Mouse (Mus musculus) testis, postnatal 14 days (tissue): ENCODE results near the gene Arl5a.

Experiments
- DNase-seq: peaks from one replicate; pipeline ENCODE4 v3.0.0; 2021; ENCODE audit warnings: low spot score

The Arl5a gene

GRCm38 (mm10) chr2:52422871-52423610, 1.7 kb downstream of the Arl5a start:
- no peak for DNase-seq

DNA sequence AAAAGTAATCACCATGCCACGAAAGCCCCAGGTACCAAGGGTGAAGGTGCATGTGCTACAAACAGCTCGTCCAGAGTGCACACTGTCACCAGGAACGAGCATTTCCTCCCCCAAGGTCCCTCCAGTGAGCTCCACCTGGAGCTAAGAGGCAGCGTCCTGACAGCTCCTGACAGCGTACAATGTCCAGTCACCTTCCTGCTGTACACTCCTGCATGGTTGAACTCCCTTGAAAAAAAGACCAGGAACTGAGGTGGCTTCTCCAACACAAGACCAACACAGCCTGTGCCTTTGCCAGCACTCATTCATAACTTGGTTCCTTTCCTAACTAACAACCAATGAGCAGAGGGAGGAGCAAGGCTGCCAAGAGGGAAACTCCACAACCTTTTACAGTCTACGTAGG, 3.5 kb downstream of the Arl5a start:
- DNase-seq, result no peak

DNA sequence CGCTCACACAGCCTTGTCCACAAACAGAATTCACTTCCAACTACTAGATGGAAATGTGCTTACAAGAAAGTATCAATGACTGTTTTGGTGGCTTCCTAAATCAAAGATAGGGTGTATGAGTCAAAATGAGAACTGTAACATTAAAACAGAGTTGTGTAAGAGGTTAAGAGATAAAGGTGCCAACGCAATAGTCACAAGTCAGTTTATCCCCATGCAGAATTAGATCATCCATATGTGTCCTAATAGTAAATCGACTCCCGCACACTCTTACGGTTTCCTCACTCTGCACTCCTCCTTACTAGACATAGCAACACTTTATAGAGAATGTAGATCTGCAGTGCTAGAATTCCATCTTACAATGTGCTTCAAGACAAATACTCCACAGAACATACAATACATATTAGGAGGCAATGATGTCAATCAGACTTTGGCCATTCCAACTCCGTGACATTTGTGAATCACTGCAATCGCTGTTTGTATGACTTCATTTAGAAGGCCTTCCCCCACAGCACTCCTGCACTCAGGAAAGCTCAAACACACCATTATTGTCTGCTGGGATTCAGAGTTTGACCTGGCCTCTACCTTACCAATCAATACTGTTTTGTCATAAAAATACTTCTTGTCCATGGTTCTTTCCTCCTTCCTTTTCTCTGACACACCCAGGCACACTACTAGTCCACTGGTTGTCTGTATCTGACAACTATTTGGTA, 4.5 kb downstream of the Arl5a start:
- no peak for DNase-seq

- DNase-seq, result no peak
These were observed 5.4 kb downstream of the Arl5a start for GRCm38 (mm10) chr2:52419295-52419694.

DNA sequence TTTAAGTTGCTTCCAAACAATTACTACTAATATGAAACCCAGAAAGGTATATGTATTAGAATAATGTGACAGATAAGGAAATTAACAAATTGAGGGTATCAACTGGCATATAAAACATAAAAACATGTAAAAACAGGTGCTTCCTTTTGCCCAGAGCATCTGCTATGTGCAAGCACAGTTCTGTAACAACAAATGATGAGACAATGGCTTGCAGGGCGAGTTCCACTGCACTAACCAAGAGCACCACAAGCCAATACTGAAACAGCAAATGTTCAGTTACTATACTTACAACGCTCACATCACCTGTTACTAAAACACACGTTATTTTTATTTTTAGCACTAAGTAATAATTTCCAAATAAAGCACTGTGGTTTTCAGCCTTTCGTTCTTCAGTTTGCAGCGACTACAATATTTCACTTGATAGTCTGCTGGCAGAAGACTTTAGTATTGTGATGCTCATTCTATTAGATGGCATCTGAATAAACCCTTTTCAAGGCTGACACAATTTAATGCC, 12.1 kb downstream of the Arl5a start:
- no peak for DNase-seq

DNA sequence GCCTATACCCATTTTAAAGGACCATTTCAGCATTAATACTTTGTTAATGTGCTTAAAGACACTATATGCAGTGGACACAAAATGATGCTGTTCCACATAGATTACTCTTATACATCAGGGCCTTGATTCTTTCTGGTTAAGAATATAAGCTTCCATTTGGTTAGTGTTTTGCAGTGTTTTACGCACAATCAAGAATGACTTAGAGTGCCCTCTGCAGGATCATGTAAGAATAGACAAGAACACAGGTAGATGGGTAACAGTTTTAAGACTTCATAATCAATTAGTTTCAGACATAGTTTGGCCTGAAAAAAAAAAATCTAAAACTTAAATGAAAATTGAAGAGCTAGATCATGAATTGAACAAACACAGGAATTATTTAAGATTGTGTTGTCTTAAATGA, 18.2 kb downstream of the Arl5a start:
- no peak for DNase-seq

DNA sequence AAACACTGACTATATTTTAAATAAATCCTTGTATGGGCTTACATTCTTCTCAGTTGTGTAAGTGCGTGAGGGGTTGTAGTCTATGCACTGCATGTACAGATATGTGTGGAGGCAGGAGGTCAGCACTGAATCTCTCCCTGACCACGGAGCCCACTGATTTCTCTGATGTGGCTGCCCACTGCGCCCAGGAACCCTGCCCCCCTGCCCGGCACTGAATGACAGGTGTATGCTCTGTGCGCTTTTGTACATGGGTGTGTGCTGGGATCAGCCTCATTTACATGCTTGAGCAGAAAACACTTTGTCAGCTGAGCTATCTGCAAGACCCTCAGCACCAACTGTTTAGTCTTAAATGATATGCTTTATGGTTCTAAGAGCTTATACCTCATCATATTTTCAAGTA, 19.5 kb downstream of the Arl5a start:
- no peak for DNase-seq

- no peak for DNase-seq
These were observed 30.2 kb downstream of the Arl5a start for GRCm38 (mm10) chr2:52394529-52394928.

GRCm38 (mm10) chr2:52390415-52390975, 34.2 kb downstream of the Arl5a start:
- DNase-seq, result no peak

GRCm38 (mm10) chr2:52389975-52390374, 34.7 kb downstream of the Arl5a start:
- no peak for DNase-seq

DNA sequence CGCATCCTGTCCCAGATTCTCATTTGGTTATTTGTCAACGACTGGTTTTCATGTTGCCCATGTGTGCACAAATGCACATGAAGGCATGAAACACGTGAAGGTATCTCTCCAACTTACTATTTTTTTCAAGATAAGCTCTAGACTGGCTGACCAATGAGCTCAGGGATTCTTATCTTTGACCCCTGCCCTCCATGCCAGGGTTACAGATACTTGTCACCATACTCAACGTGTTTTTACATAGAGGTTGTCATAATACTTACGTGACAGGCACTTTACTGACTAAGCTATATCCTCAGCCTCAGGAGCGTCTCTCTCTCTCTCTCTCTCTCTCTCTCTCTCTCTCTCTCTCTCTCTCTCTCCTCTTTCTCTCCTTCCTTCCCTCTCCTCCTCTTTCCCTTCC, 38.2 kb downstream of the Arl5a start:
- DNase-seq, result no peak

GRCm38 (mm10) chr2:52386037-52386436, 38.7 kb downstream of the Arl5a start:
- no peak for DNase-seq

GRCm38 (mm10) chr2:52378848-52379261, 45.8 kb downstream of the Arl5a start:
- DNase-seq, result no peak

- DNase-seq, result peak; percentile 14
These were observed 46.3 kb downstream of the Arl5a start, which contains the start of gene Neb for GRCm38 (mm10) chr2:52378448-52378804. TSS of gene Neb (minus strand) at chr2:52378474.

DNA sequence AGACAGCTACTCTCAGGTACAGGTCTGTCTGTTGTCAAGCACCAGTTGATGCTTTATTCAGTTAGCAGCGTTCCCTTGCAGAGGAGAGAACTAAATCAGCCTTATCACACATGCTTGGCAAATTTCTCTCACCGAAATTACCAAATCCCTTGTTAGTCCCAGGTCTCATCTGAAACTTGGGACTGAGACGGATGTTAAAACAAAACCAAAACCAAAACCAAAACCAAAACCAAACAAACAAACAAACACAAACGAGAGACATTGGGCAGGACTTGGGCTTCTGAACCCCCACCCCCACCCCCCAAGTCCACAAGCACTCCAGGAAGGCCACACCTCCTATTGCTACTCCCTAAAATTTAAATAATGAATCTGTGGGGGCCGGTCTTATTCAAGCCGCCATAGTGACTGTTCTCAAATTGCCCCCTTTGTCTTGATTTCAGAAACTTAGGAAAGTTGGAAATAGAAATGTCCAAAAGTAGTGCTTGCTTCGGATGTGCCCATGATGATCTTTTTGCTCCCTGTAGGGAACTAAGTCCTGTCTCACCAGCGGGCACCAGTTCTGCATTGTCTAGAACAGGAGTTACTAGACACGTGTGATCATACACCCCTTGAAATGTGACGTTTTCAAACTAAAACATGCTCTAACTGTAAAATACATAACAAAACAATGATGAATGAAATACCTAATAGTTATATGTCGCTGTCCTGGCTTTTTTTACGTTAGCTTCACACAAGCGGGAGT, 46.8 kb downstream of the Arl5a start:
- DNase-seq, result no peak

- DNase-seq, result no peak
These were observed 50.0 kb downstream of the Arl5a start for GRCm38 (mm10) chr2:52374706-52375105.

- DNase-seq, result no peak
These were observed 52.2 kb downstream of the Arl5a start for GRCm38 (mm10) chr2:52372480-52372879.

GRCm38 (mm10) chr2:52372080-52372479, 52.6 kb downstream of the Arl5a start:
- DNase-seq, result no peak

DNA sequence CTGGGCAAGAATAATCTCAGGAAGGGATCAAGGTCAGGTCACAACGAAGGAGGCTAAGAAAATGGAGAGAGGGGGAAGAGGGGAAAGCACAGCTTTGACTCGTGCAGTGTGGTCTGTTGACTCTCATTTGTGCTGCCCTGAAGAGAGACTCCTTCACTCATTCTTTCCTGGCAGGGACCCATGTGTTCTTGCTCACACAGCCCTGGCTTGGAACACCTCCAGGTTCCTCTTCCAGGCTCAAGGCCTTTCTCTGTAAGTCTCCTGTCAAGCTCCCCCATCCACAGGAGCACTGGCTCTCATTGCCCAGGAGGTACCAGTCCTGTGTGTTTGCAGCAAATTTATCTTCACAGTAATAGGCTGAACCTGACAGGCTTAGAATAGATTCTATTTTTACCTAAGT, 53.6 kb downstream of the Arl5a start:
- DNase-seq, result peak; percentile 48

- no peak for DNase-seq
These were observed 55.1 kb downstream of the Arl5a start for GRCm38 (mm10) chr2:52369622-52370021.

DNA sequence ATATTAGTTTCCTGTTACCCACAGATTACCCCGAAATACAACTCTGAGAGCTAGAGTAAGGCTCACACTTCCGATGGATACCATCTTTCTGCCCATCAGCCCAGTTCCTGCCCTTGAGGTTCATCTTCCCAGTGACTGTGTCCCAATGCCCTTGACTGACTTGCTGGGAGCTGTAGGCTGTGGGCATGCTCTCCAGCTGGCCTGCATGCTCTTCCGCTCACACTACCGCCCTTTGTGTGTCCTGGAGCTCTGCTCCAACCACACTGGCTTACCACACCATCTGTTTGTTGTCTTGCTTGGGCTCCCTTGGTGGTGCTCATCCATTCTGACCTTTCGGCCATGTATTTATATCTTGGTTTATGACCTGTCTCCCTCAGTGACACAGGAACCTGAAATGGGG, 57.0 kb downstream of the Arl5a start:
- DNase-seq, result no peak

DNA sequence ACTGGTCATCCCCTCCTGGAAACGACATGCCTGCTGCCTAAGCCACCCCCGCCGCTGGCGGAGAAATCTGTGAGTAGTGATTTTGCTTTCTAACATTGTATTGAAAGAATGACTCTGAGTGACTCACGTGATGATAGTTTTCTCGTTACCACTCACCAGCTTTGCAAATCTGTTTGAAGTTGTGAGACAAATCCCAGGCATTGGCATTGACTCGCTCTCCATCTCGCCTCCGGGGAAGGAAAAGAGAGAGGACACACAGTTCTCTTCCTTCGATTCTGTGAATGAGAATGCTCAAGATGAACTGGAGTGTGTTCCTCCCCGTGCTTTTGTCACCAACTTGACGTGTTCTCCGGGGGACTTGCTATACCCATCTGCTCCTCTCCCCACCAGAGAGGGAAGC, 57.5 kb downstream of the Arl5a start:
- DNase-seq, result no peak
